Comparison of ENCODE assay signal across 29 mouse cellular contexts in the genomic region with DNA sequence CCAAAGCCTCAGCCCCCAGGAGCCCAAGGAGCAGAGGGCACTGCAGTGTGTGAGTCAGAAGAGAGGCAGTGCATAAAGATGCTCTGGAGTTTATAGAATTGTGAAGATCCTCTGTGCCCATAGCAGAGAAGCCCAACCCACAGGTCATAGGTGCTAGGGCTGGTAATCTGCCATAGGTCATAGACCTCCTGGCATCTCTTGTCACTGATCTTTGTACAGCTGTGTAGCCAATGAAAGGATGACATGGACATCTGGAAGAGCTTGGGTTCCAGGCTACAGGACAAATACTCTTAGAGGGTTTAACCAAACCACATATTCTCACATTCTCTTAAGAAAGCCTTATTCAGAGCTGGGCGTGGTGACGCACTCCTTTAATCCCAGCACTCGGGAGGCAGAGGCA. TPM values are rescaled to one million over a fixed set of nuclear protein-coding genes. Genes with fewer than 3 reads are reported as not detected.
"Had no signal": no experiment of that assay in that cellular context is flagged by ENCODE, and none has a peak within 500 bp of the region (broad histone marks: within the 10 kb centered on the region; RNA-seq: fewer than 3 reads in every experiment).

No protein-coding gene starts in this region.

- H3K27me3 ChIP-seq: embryonic facial prominence, embryonic 12.5 days; embryonic facial prominence, embryonic 13.5 days; embryonic facial prominence, embryonic 15.5 days; forebrain, embryonic 15.5 days had no signal

- H3K9me3 ChIP-seq: embryonic facial prominence, embryonic 10.5 days; embryonic facial prominence, embryonic 12.5 days; embryonic facial prominence, embryonic 13.5 days; embryonic facial prominence, embryonic 15.5 days; forebrain, embryonic 10.5 days; forebrain, embryonic 12.5 days; forebrain, embryonic 13.5 days; forebrain, embryonic 15.5 days had no signal

- H3K4me3 ChIP-seq: embryonic facial prominence, embryonic 10.5 days; embryonic facial prominence, embryonic 12.5 days; embryonic facial prominence, embryonic 13.5 days; embryonic facial prominence, embryonic 15.5 days; erythroblast, embryonic 14.5 days; forebrain, embryonic 10.5 days; forebrain, embryonic 12.5 days; forebrain, embryonic 13.5 days; forebrain, embryonic 15.5 days; gastrocnemius, adult 2 months; heart, adult 2 months had no signal

- H3K4me2 ChIP-seq: embryonic facial prominence, embryonic 12.5 days; embryonic facial prominence, embryonic 13.5 days; embryonic facial prominence, embryonic 15.5 days; forebrain, embryonic 12.5 days; forebrain, embryonic 13.5 days; forebrain, embryonic 15.5 days had no signal

- H3K36me3 ChIP-seq: embryonic facial prominence, embryonic 15.5 days; forebrain, embryonic 15.5 days had no signal

- H3K9ac ChIP-seq: embryonic facial prominence, embryonic 12.5 days; embryonic facial prominence, embryonic 13.5 days; embryonic facial prominence, embryonic 15.5 days; forebrain, embryonic 12.5 days; forebrain, embryonic 13.5 days; forebrain, embryonic 15.5 days; forebrain, postnatal 0 days had no signal

- H3K27ac ChIP-seq: embryonic facial prominence, embryonic 10.5 days; embryonic facial prominence, embryonic 12.5 days; embryonic facial prominence, embryonic 13.5 days; embryonic facial prominence, embryonic 15.5 days; forebrain, embryonic 10.5 days; forebrain, embryonic 12.5 days; forebrain, embryonic 15.5 days; gastrocnemius, adult 2 months; heart, adult 2 months had no signal

- DNase-seq: cerebellum, adult 8-10 months; cerebellum, adult 9-10 months; cerebellum, adult 9-11 months; cerebellum, postnatal 10 days; cerebellum, postnatal 14 days; cerebellum, postnatal 25 days; cerebellum, postnatal 36 days; embryo, embryonic 11 days; forebrain, postnatal 0 days; gastrocnemius, adult 2 months; gastrocnemius, postnatal 10 days; gastrocnemius, postnatal 14 days; gastrocnemius, postnatal 25 days; gastrocnemius, postnatal 36 days; heart, adult 11 months; heart, adult 18-20 months; heart, adult 2 months had no signal

- ATAC-seq: forebrain, embryonic 13.5 days; forebrain, embryonic 14.5 days; forebrain, embryonic 15.5 days; forebrain, embryonic 16.5 days; forebrain, postnatal 0 days had no signal

RNA-seq across cellular contexts. Expression of gene Gpr153, which starts 54.4 kb away (rescaled TPM):
- total RNA-seq: granulocyte monocyte progenitor cell, adult 5-6 weeks had no signal
- polyA plus RNA-seq: erythroblast, embryonic 14.5 days had no signal
